15 mouse cellular contexts compared by ENCODE assay signal in the genomic region with DNA sequence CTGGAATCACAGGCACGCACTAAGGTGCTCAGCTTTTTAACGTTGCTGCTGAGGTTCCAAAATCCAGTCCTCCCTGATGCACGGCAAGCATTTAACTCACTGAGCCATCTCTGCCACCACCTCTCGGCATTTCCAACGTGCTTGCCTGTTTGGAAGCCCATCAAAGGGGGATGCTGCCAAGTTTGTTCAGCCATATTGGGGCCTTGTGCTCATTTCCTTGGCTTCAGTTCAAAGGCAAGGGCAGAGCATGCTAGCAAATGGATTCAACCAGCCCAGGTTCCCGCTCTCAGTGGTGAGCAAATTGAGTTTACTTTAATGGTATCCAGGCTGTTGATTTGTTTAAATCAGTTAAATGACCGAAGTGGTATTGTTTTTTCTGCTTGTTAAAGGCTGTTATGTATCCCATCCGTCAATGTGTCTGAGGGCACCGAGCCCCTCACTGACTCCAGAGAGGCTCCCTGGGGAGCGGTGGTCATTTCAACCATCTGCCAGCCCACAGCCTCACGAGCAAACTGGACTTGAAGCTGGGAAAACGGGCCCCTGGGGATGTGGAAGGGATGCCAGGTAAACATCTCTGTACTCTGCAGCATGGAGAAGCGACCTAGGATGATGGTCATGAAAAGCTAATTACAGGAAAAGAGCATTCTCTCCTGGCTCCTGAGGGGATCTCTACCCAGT.
DNase-seq lines count a peak whose midpoint lies in the region; ATAC-seq lines count a peak whose summit lies in the region.
"Had no signal": no experiment of that assay in that cellular context is flagged by ENCODE, and none has a peak within 500 bp of the region (broad histone marks: within the 10 kb centered on the region; RNA-seq: fewer than 3 reads in every experiment).

No protein-coding gene starts in this region.

- 0 out of 2 replicates have a peak overlapping the region, but pooled peaks have one; percentile 6 for H3K9ac ChIP-seq in hindbrain, embryonic 16.5 days (ENCODE audit: low read depth, low read length)
- H3K9ac ChIP-seq in heart, embryonic 11.5 days (ENCODE audit: low read depth, low read length) = no peak overlapping the region
- no peak overlapping the region for H3K9ac ChIP-seq in kidney, embryonic 16.5 days (replicated peaks; ENCODE audit: low read length)
- H3K9ac ChIP-seq: limb, embryonic 12.5 days; liver, postnatal 0 days had no signal

- WGBS in hindbrain, embryonic 16.5 days = 36% methylated on average over 13 of the region's 13 CpGs
- WGBS in heart, embryonic 11.5 days (ENCODE audit: insufficient replicate concordance) = 40% methylated on average over 13 of the region's 13 CpGs
- WGBS in kidney, embryonic 16.5 days = 23% methylated on average over 13 of the region's 13 CpGs

- H3K27me3 ChIP-seq in hindbrain, embryonic 16.5 days (replicated peaks; ENCODE audit: control insufficient read depth, insufficient read depth, low read length) = no peaks in the 10 kb centered on the region
- no peaks in the 10 kb centered on the region for H3K27me3 ChIP-seq in heart, embryonic 11.5 days (ENCODE audit: control insufficient read depth, insufficient read depth, low read length)
- H3K27me3 ChIP-seq in kidney, embryonic 16.5 days (ENCODE audit: insufficient read depth, low read length) = no peaks in the 10 kb centered on the region

- peaks cover 15% of the 10 kb centered on the region for H3K4me1 ChIP-seq in hindbrain, embryonic 16.5 days (ENCODE audit: control insufficient read depth, insufficient read depth, low read depth, low read length)
- H3K4me1 ChIP-seq in heart, embryonic 11.5 days (ENCODE audit: control insufficient read depth, insufficient read depth, low read length) = no peaks in the 10 kb centered on the region
- H3K4me1 ChIP-seq in kidney, embryonic 16.5 days (ENCODE audit: insufficient read depth, low read length) = no peaks in the 10 kb centered on the region

- no peak overlapping the region for H3K4me2 ChIP-seq in hindbrain, embryonic 16.5 days (ENCODE audit: low read length)
- no peak overlapping the region for H3K4me2 ChIP-seq in heart, embryonic 11.5 days
- no peak overlapping the region for H3K4me2 ChIP-seq in kidney, embryonic 16.5 days (replicated peaks; ENCODE audit: low read depth, low read length)
- H3K4me2 ChIP-seq: limb, embryonic 12.5 days had no signal

- DNase-seq in layer of hippocampus, adult 11-12 months (ENCODE audit: low spot score) = peak; percentile 42
- no peak for DNase-seq in layer of hippocampus, postnatal 36 days
- peak; percentile 75 for DNase-seq in cerebellum, adult 11-12 months
- peak; percentile 91 to 93 for DNase-seq in cerebellum, postnatal 14 days
- no peak for DNase-seq in liver
- DNase-seq: heart, adult 11 months; heart, postnatal 4 days; kidney, adult 9 months; liver, postnatal 0 days; spleen, adult 18-20 months had no signal

- no peak overlapping the region for H3K27ac ChIP-seq in hindbrain, embryonic 16.5 days (ENCODE audit: low read depth, low read length)
- no peak overlapping the region for H3K27ac ChIP-seq in heart, embryonic 11.5 days (ENCODE audit: low read depth, low read length)
- no peak overlapping the region for H3K27ac ChIP-seq in kidney, embryonic 16.5 days (ENCODE audit: low read length)
- H3K27ac ChIP-seq: limb, embryonic 12.5 days; macrophage had no signal

- H3K9me3 ChIP-seq in hindbrain, embryonic 16.5 days (ENCODE audit: control insufficient read depth, low read length) = no peaks in the 10 kb centered on the region
- H3K9me3 ChIP-seq in heart, embryonic 11.5 days (replicated peaks; ENCODE audit: control insufficient read depth, low read length) = no peaks in the 10 kb centered on the region
- H3K9me3 ChIP-seq in kidney, embryonic 16.5 days (ENCODE audit: low read length) = no peaks in the 10 kb centered on the region
- H3K9me3 ChIP-seq: limb, embryonic 12.5 days had no signal

- H3K36me3 ChIP-seq in hindbrain, embryonic 16.5 days (ENCODE audit: control insufficient read depth, insufficient read depth, low read length) = no peaks in the 10 kb centered on the region
- no peaks in the 10 kb centered on the region for H3K36me3 ChIP-seq in heart, embryonic 11.5 days (ENCODE audit: control insufficient read depth, insufficient read depth, low read length)
- no peaks in the 10 kb centered on the region for H3K36me3 ChIP-seq in kidney, embryonic 16.5 days (ENCODE audit: insufficient read depth, low read length)
- H3K36me3 ChIP-seq: limb, embryonic 12.5 days had no signal

- H3K4me3 ChIP-seq in hindbrain, embryonic 16.5 days (ENCODE audit: low read length) = no peak overlapping the region
- H3K4me3 ChIP-seq in heart, embryonic 11.5 days (ENCODE audit: low read depth, low read length) = no peak overlapping the region
- no peak overlapping the region for H3K4me3 ChIP-seq in kidney, embryonic 16.5 days (ENCODE audit: low read length)
- H3K4me3 ChIP-seq: limb, embryonic 12.5 days had no signal

- peak; percentile 45; the same call in 1 of the 2 replicates for ATAC-seq in hindbrain, embryonic 16.5 days
- no peak for ATAC-seq in heart, embryonic 11.5 days (replicated peaks; ENCODE audit: insufficient number of reproducible peaks, low FRiP score, low TSS enrichment)
- ATAC-seq in kidney, embryonic 16.5 days (ENCODE audit: low FRiP score, low TSS enrichment) = no peak
- ATAC-seq: liver, postnatal 0 days had no signal

Comparison
In these comparisons a context has a peak if more than half of its experiments do, and no peak if none do; other contexts are left out.
1. DNase-seq: peak in layer of hippocampus, adult 11-12 months (single experiment), cerebellum, adult 11-12 months (single experiment) and cerebellum, postnatal 14 days (2 of 2); none in layer of hippocampus, postnatal 36 days (0 of 2) and liver (single experiment).